Mouse (Mus musculus) adrenal gland, adult 18-20 months (tissue): Measurements from ENCODE around the gene Mvp. TPM values are rescaled to one million over a fixed set of nuclear protein-coding genes. Genes with fewer than 3 reads are reported as not detected.
A peak's percentile ranks its signal among the peaks of the same experiment; 100 is the strongest.

Source experiments
- DNase-seq, 2 experiments: peaks; one replicate each; pipeline ENCODE4 v3.0.0; 2021 to 2022; ENCODE audit warnings: low spot score in 2 of 2
- total RNA-seq, 2 experiments: library from RNA; stranded (reverse); gene quantifications; 1 replicate in 1 of 2; 2 replicates in 1 of 2; pipeline ENCODE4 v1.2.3; 2021

The Mvp gene
- total RNA-seq, 2 experiments from 2014 or later: 92.6 to 135 TPM

DNA sequence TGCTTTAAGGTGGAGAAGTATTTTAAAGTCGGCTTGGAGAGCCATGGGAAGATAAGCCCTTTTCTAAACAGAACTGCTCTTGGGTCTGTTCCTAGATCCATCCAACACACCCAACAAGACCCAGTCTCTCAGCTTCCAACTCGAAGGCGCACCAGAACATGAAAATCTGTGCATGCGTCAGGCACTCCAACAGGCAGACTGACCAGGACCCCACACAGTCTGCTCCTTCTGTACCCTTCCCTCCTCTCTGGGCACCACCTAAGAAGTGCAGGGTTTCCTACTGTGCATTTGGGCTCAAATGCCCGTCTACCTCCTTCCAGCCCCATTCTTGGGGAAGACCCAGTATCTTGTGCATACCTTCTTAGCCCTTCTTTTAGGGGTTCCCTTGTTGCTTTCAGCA, 6.1 kb upstream of the Mvp start:
- DNase-seq: no peak

GRCm38 (mm10) chr7:127020031-127020430, 5.6 kb upstream of the Mvp start:
- DNase-seq: no peak

DNA sequence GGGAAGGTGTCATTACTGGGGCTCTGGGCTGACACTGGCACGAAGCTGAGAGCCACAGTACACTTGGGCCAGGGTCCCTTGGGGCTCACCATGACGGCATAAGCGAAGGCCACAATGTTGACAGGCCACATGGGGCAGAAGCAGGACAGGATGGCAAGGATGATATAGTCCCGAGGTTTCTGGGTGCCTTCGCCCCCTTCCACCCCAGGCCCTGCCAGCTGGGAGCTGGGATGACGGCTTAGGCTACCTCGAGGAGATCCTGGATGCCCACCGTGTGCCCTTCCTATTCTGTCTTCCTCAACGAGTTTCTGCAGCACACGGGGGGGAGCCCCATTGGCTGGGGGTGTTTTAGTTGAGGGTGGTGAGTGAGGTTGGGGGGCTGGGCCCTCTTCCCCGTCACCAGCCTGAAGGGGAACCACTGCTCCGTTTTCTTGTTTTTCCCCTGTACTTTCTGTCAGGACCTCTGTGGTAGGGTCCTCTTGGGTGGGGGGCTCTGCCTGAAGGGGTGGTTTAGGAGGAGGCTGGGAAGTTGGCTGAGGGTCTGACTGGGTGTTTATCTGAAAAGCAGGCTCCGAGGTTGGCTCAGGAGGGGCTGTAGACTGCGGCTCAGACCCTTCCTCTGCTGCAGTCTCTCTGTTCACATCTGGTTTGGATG, 5.0 kb upstream of the Mvp start:
- no peak for DNase-seq

DNA sequence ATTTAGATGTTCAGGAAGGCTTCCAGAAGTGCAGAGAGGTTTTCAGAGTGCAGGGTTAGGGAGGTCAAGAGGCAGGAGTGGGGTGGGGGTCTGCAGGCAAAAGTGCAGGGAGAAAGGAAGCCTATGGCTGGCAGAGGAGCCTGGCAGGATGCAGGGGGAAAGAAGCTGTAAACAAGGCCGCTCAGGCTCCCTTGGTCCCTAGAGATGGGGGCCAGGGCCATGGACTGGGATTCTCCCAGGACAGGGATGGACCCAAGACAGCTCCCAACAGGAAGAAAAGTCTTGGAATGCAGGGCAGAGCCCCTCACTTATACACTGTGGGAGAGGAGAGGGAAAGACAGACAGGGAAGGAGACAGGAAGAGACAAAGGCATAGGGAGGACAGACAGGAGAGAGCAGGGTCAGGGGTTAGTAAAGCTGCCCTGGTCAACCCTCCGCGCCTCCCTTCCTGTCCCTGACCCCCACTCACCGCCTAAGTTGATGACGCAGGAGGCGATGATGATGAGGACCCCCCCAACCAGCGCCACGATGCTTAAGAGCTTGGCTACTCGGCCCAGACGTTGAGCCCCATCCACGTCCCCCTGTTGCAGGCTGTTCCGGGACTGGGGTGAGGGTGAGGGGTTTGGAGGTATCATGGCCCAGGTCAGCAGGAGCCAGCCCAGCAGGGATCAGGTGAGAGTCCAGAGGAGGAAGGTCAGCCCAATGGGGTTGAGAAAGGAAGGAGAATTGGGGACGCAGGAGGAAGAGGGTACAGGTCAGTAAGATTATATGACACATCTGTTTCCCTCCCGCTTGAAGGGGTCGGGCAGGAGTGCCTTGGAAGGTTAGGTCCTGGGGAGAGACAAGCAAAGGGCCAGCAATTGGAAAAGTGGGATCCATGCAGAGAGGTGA, 4.2 kb upstream of the Mvp start:
- no peak for DNase-seq

- DNase-seq: no peak
Measured at GRCm38 (mm10) chr7:127017950-127018345, 3.5 kb upstream of the Mvp start.

- DNase-seq: peak; percentile 92 to 95
Measured at GRCm38 (mm10) chr7:127016971-127017949, 2.8 kb upstream of the Mvp start, which contains the start of gene Pagr1a. Gene Pagr1a (minus strand): TSS chr7:127017352.

DNA sequence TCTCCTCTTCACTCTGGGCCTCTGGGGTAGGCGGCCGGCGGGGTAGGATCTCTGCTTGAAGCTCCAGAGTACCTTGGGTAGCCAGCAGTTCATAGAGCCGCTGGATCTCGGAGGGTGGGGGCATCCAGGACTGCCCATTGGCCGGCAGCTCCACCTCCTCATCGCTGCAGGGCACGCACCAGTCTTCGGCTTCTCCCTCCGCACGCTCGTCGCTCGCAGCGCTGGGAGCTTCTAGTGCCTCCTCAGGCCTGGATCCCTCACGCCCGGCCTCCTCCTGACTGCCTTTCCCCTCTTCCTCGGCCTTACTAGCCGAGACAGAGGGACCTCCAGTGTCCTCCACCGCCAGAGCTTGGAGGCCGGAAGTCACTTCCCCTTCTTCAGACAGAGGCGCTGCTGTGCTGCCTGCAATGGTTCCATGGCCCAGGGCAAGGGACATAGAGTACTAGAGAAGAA, 2.1 kb upstream of the Mvp start:
- DNase-seq: peak; percentile 66

DNA sequence TGATC, 1.9 kb upstream of the Mvp start, which contains the start of gene Pagr1b:
Pagr1b (minus strand) TSS at position 4 of the 5 bp plus-strand sequence.
- DNase-seq: no peak

GRCm38 (mm10) chr7:127016081-127016480, 1.7 kb upstream of the Mvp start:
- DNase-seq: peak in 1 of 2 experiments; percentile 42

DNA sequence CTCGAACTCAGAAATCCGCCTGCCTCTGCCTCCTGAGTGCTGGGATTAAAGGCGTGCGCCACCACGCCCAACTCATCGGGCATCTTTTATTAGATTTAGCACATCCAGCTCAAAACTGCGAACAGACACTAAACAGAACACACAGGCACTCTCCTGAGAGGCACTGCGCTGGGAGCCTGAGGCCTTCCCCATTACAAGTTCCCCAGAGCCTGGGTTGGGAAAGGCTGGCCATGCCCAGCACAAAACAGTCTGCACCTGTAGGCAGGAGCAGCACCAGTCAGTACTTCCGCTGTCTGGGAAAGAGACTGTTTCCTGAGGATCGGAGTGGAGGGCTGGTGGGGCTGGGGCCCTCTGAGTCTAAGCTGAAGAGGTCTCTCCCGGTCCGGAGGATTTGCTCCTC, 572 bp upstream of the Mvp start:
- DNase-seq: no peak

- no peak for DNase-seq
Measured at GRCm38 (mm10) chr7:127013385-127013784, 1.0 kb downstream of the Mvp start.

DNA sequence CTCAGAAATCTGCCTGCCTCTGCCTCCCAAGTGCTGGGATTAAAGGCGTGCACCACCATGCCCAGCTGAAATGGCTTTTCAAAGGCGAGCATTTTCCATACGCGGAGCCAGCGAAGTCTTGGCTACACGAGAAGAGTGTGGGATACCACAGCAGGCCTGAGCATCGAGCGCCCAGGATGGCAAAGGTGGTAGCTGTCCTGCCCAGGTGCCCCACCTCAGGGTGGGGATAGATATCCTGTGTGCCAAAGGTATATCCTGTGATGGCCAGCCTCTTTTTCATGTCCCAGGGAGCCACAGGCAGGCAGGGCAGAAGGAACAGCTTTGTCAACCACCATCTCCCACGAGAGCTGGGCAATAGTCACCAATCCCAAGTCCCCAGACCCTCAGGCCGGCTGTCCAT, 1.6 kb downstream of the Mvp start:
- DNase-seq: no peak

- DNase-seq: no peak
Measured at GRCm38 (mm10) chr7:127012374-127012773, 2.0 kb downstream of the Mvp start.

GRCm38 (mm10) chr7:127011717-127012116, 2.7 kb downstream of the Mvp start:
- DNase-seq: no peak

- DNase-seq: no peak
Measured at GRCm38 (mm10) chr7:127011051-127011450, 3.4 kb downstream of the Mvp start.

- no peak for DNase-seq
Measured at GRCm38 (mm10) chr7:127009307-127010085, 4.9 kb downstream of the Mvp start.

DNA sequence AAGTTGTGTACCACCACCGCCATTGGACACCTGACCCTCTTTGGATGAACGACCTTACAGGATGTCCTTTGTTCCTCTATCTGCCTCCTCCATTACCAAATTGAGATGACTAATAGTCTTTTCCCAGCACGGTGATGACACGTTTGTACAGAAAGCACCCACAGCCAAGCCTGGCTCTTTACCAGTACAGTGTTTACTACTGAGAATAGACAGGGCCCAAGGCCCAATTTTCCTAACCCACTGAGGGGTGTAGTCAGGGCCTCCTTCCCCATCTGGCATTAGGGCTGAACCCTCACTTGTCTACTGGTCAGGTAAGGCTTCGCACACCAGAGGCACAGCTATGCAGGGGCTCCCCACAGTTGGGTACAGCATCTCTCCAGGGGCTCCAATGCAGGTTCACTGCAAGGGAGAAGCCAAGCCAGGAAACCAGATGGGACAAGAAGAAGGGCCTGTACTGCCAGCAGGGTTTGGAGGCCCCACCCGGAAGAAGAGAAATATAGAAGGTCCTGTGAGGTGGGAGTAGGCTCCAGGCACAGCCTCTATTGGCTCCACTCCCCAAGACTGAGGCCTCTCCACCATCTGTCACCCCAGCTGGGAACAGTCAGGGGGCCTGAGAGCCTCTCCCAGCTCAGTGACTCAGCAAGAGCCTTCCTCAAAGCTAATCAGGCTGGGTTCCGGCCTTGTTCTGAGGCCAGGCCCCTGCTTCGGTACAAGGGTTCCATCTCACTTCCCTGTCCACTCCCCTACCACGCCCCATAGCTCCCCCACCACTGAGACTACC, 6.0 kb downstream of the Mvp start:
- peak; percentile 41 to 54 for DNase-seq

GRCm38 (mm10) chr7:127007313-127008024, 7.0 kb downstream of the Mvp start:
- no peak for DNase-seq

DNA sequence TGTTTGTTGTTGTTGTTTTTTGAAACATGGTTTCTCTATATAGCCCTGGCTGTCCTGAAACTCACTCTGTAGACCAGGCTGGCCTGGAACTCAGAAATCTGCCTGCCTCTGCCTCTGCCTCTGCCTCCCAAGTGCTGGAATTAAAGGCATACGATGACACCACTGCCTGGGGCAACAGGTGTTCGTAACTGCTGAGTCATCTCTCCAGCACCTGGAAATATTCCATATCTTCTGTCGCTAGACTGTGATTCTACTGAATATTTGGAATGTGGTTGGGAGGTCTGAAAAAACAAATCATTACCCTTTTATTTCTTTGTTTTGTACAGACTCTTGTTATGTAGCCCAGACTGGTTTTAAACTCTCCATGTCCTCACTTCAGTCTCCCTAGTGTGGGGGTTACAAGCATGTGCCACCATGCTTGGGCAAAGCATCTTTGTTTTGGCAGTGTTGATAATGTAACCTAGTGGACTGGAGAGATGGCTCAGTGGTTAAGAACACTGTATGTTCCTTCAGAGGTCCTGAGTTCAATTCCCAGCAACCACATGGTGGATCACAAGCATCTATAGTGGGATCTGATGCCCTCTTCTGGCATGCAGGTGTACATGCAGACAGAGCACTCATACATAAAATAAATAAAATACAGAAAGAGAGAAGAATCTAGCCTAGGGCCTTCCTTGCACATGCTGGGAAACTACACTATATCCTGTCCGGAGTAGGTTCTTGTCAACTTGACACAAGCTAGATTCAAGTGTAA, 10.1 kb downstream of the Mvp start:
- no peak for DNase-seq
